Mouse (Mus musculus) lung, embryonic 16.5 days (tissue): ENCODE data around the gene Ppp1r12c. TPM values are rescaled to one million over a fixed set of nuclear protein-coding genes. Genes with fewer than 3 reads are reported as not detected.

Source experiments
- microRNA-seq: library from miRNA; unstranded; fragments of <30 nt; microRNA quantifications from one replicate; pipeline ENCODE4, GENCODE M21; 2016
- polyA plus RNA-seq: library from polyadenylated mRNA; unstranded; fragments of >200 nt; fragmentation: Nextera tagmentation; extraction: Ambion mirVana; gene quantifications from 2 replicates; pipeline ENCODE4 v1.2.1, GENCODE M21; 2015

Gene Ppp1r12c
- polyA plus RNA-seq, 1 experiment from 2014 or later: 20.1 TPM

Small RNA genes within 50 kb of the gene (microRNA-seq; reads per million reads assigned to microRNA genes)
- not detected for gene Gm24605

Other genes starting within 250 kb of the Ppp1r12c start
- gene Ncr1, start 164.0 kb downstream of the Ppp1r12c start, polyA plus RNA-seq: not detected in 2 replicates
- gene Gp6, start 103.9 kb downstream of the Ppp1r12c start, polyA plus RNA-seq: 0.68 and 0.96 TPM in 2 replicates
- 19.5 and 22.4 TPM in 2 replicates for gene Rdh13, start 56.0 kb downstream of the Ppp1r12c start, polyA plus RNA-seq
- gene Eps8l1, start 41.0 kb downstream of the Ppp1r12c start, polyA plus RNA-seq: 21.3 and 23.6 TPM in 2 replicates
- 28.6 and 34.6 TPM in 2 replicates for gene Tnnt1, start 14.7 kb upstream of the Ppp1r12c start, polyA plus RNA-seq
- 77.2 and 102 TPM in 2 replicates for gene Tnni3, start 22.5 kb upstream of the Ppp1r12c start, polyA plus RNA-seq
- 4.7 TPM in 2 replicates for gene Dnaaf3, start 30.8 kb upstream of the Ppp1r12c start, polyA plus RNA-seq
- 5.5 and 8.3 TPM in 2 replicates for gene Syt5, start 45.9 kb upstream of the Ppp1r12c start, polyA plus RNA-seq
- gene Ptprh, start 102.4 kb upstream of the Ppp1r12c start, polyA plus RNA-seq: not detected in 2 replicates
- gene Tmem86b, start 129.7 kb upstream of the Ppp1r12c start, polyA plus RNA-seq: 0.69 and 1.7 TPM in 2 replicates
- 3.5 and 3.9 TPM in 2 replicates for gene Ppp6r1, start 157.3 kb upstream of the Ppp1r12c start, polyA plus RNA-seq
- gene Hspbp1, start 183.4 kb upstream of the Ppp1r12c start, polyA plus RNA-seq: 85.7 and 90.9 TPM in 2 replicates
- gene Brsk1, start 188.9 kb upstream of the Ppp1r12c start, polyA plus RNA-seq: 0.68 and 0.74 TPM in 2 replicates
- 0.14 TPM in 1 of 2 replicates, not detected in the other for gene Tmem150b, start 223.6 kb upstream of the Ppp1r12c start, polyA plus RNA-seq
- 57.2 and 60.2 TPM in 2 replicates for gene Kmt5c, start 238.4 kb upstream of the Ppp1r12c start, polyA plus RNA-seq